Mouse (Mus musculus): ENCODE measurements around the gene Clk4. TPM values are rescaled to one million over a fixed set of nuclear protein-coding genes. Genes with fewer than 3 reads are reported as not detected.

Gene Clk4
- polyA plus RNA-seq, 1 experiment from 2014 or later = 111 TPM

DNA sequence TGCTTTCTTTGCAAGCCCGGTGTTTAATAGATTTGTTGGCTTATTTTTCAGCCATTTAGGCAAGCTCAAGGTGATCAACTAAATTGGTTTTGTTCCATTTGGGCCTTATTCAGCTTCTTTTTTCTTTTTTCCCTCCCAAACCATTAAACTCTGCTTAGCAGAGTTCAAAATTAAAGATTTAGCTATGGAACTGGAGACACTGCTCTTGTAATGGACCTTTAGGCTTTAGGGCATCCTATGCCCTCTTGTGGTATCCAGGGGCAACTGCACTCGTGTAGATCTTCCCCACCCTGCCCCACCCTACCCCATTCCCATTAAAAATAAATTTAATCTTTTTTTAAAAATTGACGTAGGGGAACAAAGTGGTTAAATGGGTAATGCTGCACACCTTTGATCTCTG lies 3.8 kb downstream of the Clk4 start:
- Histone ChIP-seq H3K36me3 (peaks cover 3% of the 10 kb centered on the region; the same call in 1 of the 2 replicates), H3K27me3 (no peaks in the 10 kb centered on the region), H3K9me3 (replicated peaks) (no peaks in the 10 kb centered on the region), H3K4me3 (replicated peaks) (no peak overlapping the region), H3K4me2 (replicated peaks) (peak overlapping the region; percentile 90; the same call in 1 of the 2 replicates), H3K27ac (replicated peaks) (no peak overlapping the region), H3K4me1 (peaks cover 30% of the 10 kb centered on the region), H3K9ac (no peak overlapping the region)
- WGBS = 41% methylated on average over 3 of the region's 3 CpGs
- no peak for ATAC-seq (ENCODE audit: insufficient number of reproducible peaks, low FRiP score, low TSS enrichment, low read depth)

DNA sequence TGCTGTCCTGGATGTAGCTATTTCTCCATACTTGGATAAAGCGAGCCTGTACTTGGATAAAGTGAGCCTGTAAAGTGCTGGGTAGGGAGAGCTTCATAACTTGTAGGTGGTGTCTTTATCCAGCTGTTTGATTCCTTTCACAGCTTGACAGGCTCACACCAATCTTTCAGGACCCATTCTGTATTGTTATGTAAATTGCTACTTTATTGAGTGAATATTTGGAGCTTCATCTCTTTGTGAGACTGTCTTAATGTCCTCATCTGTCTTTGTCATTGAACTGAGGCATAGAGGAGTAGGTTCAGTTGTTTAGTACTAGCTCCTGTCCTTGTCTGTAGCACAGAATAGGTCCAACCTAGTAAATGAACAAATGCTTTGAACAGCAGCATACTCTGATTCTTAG lies 12.9 kb downstream of the Clk4 start:
- no peak overlapping the region for H3K27ac ChIP-seq (replicated peaks)
- no peaks in the 10 kb centered on the region for H3K4me1 ChIP-seq
- no peak overlapping the region for H3K4me3 ChIP-seq (replicated peaks)
- H3K9me3 ChIP-seq (replicated peaks) = no peaks in the 10 kb centered on the region
- WGBS = 86% methylated on average over 1 of the region's 1 CpGs
- no peak for ATAC-seq (ENCODE audit: insufficient number of reproducible peaks, low FRiP score, low TSS enrichment, low read depth)
- H3K9ac ChIP-seq = no peak overlapping the region
- H3K36me3 ChIP-seq = peaks cover 65% of the 10 kb centered on the region
- no peaks in the 10 kb centered on the region for H3K27me3 ChIP-seq
- H3K4me2 ChIP-seq (replicated peaks) = no peak overlapping the region

DNA sequence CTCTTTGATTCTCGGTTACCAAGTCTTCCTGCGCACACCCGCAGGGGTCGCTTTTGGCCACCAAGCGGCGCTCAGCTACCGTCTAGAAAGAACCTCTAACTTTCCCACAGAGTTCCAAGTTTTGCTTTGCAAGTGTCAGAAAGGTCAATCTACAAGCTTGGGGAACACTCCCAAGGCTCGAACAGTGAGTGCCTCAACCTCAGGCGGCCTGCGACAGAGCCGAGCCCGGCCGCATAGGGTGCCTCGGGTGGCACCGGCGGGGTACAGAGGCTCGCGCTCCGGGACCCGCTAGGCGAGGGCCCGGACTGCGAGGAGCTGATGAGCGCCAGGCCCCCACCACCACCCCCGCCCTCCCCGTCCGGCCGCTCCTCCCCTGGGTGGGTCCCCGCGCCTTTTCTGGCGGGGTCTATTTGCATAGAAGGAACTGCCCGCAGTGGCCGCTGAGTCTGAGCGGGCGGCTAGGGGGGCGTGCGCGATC lies 28.1 kb downstream of the Clk4 start, which contains the start of gene Col23a1:
Col23a1 (plus strand) TSS at position 357 of the 478 bp plus-strand sequence.
- Histone ChIP-seq H3K4me2 (replicated peaks) (peak within 1 kb of the TSS; percentile 90), H3K27ac (replicated peaks) (peak within 1 kb of the TSS; percentile 73), H3K36me3 (no peaks in the 10 kb centered on the region), H3K9me3 (replicated peaks) (no peaks in the 10 kb centered on the region), H3K4me3 (replicated peaks) (peak within 1 kb of the TSS; percentile 68), H3K9ac (peak within 1 kb of the TSS; percentile 59), H3K4me1 (peaks cover 17% of the 10 kb centered on the region), H3K27me3 (peaks cover 6% of the 10 kb centered on the region)
- WGBS = under 1% methylated on average over 33 of the region's 38 CpGs
- peak; percentile 90 for ATAC-seq (ENCODE audit: insufficient number of reproducible peaks, low FRiP score, low TSS enrichment, low read depth)

DNA sequence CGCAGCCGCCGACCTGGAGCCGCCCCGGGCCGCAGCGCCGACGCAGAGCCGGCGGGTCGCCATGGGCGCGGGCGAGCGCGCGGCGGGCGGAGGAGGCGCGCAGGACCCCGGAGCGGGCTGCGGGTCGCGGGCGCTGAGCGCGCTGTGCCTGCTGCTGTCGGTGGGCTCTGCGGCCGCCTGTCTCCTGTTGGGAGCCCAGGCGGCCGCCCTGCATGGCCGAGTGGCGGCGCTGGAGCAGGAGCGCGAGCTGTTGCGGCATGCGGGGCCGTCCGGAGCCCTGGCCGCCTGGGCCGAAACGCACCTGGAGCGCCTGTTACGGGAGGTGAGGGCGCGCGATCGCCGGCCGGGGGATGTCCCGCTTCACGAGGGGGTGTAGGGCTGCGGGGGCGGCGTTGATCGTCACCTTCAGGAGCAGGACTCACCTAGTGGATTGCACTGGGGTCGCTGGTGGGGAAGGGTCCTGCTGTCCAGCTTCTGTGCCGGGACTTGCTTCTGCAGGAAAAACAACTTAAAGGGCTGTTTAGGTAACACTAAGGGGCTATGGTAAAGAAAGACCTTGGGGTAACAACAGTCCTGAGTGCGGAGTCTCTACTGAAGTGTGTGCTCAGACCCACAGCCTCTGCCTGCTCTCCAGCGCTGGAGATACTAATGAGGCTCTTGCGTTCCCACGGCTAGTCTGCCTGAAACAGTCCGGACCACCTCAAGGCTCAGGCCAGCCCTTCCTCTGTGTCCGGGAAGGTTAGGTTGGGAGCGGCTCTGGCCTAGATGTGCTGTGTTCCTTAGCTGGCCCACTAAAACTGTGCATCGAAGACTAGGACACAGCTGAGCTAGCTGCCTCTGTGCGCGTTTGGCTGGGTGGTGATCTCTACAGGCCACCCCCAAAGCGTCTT lies 28.8 kb downstream of the Clk4 start:
- peak overlapping the region; percentile 90 for H3K4me2 ChIP-seq (replicated peaks)

DNA sequence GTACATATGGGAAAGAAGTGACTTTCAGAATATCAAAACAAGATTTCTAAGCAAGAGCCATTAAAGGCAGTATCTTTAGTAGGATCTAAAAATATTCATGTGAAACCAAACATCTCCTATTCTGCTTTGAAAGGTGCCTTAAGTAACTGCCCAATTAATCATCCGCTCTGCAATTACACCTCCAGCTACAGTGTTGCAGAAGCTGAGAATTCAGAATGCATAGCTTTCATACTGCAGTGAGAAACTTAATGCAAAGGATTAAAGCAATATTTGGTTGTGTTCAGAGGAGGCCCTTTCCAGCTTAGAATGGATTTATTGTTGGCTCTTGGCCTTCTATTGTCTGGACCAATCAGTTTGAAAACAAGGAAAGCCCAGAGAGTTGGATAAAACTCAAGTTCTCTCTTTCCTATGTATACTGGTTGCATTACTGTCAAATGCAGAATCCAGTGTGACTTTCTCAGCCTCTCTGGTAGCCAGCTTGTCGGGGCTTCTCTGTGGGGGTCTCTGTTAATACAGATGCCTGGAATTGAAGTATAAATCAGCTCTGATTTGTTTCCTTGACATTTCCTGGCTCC lies 32.5 kb downstream of the Clk4 start:
- Histone ChIP-seq H3K4me2 (replicated peaks) (no peak overlapping the region), H3K36me3 (no peaks in the 10 kb centered on the region), H3K4me3 (replicated peaks) (no peak overlapping the region), H3K9me3 (replicated peaks) (no peaks in the 10 kb centered on the region), H3K9ac (no peak overlapping the region), H3K27me3 (peaks cover 6% of the 10 kb centered on the region), H3K27ac (replicated peaks) (no peak overlapping the region), H3K4me1 (peaks cover 21% of the 10 kb centered on the region)
- 49% methylated on average over 2 of the region's 2 CpGs for WGBS
- no peak for ATAC-seq (ENCODE audit: insufficient number of reproducible peaks, low FRiP score, low TSS enrichment, low read depth)

More for the DNA sequence above, 28.8 kb downstream of the Clk4 start:
- Histone ChIP-seq H3K9ac (peak overlapping the region; percentile 59), H3K27me3 (peaks cover 6% of the 10 kb centered on the region), H3K36me3 (no peaks in the 10 kb centered on the region), H3K4me3 (replicated peaks) (peak overlapping the region; percentile 68), H3K4me1 (peaks cover 21% of the 10 kb centered on the region), H3K9me3 (replicated peaks) (no peaks in the 10 kb centered on the region), H3K27ac (replicated peaks) (peak overlapping the region; percentile 73)
- ATAC-seq (ENCODE audit: insufficient number of reproducible peaks, low FRiP score, low TSS enrichment, low read depth) = peak; percentile 76
- WGBS = 1% methylated on average over 74 of the region's 74 CpGs

GRCm38 (mm10) chr11:51295742-51296141 lies 34.2 kb downstream of the Clk4 start:
- ATAC-seq (ENCODE audit: insufficient number of reproducible peaks, low FRiP score, low TSS enrichment, low read depth) = no peak
- 83% methylated on average over 3 of the region's 3 CpGs for WGBS
- no peaks in the 10 kb centered on the region for H3K9me3 ChIP-seq (replicated peaks)
- H3K4me2 ChIP-seq (replicated peaks) = no peak overlapping the region
- peaks cover 15% of the 10 kb centered on the region for H3K4me1 ChIP-seq
- no peaks in the 10 kb centered on the region for H3K36me3 ChIP-seq
- H3K9ac ChIP-seq = no peak overlapping the region
- H3K27me3 ChIP-seq = peaks cover 6% of the 10 kb centered on the region
- H3K4me3 ChIP-seq (replicated peaks) = no peak overlapping the region
- H3K27ac ChIP-seq (replicated peaks) = no peak overlapping the region

DNA sequence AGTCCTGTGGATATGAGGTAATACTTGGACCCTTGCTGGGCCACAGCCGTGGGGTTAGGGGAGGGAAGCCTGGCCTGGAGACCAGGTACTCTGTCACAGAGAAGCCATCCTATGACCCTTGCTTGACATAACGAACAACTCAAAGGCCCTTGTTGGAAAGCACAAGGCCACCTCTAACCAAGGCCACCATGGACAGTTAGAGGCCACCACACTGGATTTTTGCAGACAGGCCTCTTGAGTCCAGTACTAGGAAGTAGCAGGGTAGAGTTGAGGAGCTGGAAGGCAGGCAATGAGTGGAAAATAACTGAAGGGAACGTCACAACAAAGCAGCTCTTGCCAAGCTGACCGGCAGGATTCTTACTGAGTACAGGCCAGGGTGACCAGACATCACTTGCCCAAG lies 37.2 kb downstream of the Clk4 start:
- H3K4me2 ChIP-seq (replicated peaks) = no peak overlapping the region
- H3K9ac ChIP-seq = no peak overlapping the region
- no peaks in the 10 kb centered on the region for H3K27me3 ChIP-seq
- no peak for ATAC-seq (ENCODE audit: insufficient number of reproducible peaks, low FRiP score, low TSS enrichment, low read depth)
- no peaks in the 10 kb centered on the region for H3K36me3 ChIP-seq
- H3K27ac ChIP-seq (replicated peaks) = no peak overlapping the region
- peaks cover 12% of the 10 kb centered on the region for H3K4me1 ChIP-seq
- H3K4me3 ChIP-seq (replicated peaks) = no peak overlapping the region
- no peaks in the 10 kb centered on the region for H3K9me3 ChIP-seq (replicated peaks)
- WGBS = 83% methylated on average over 4 of the region's 4 CpGs

GRCm38 (mm10) chr11:51302396-51302795 lies 40.9 kb downstream of the Clk4 start:
- no peak overlapping the region for H3K27ac ChIP-seq (replicated peaks)
- H3K9me3 ChIP-seq (replicated peaks) = no peaks in the 10 kb centered on the region
- H3K27me3 ChIP-seq = no peaks in the 10 kb centered on the region
- H3K4me2 ChIP-seq (replicated peaks) = no peak overlapping the region
- 85% methylated on average over 5 of the region's 5 CpGs for WGBS
- no peak overlapping the region for H3K9ac ChIP-seq
- no peak overlapping the region for H3K4me3 ChIP-seq (replicated peaks)
- no peaks in the 10 kb centered on the region for H3K36me3 ChIP-seq
- no peak for ATAC-seq (ENCODE audit: insufficient number of reproducible peaks, low FRiP score, low TSS enrichment, low read depth)
- peaks cover 18% of the 10 kb centered on the region for H3K4me1 ChIP-seq

- H3K4me2 ChIP-seq (replicated peaks) = no peak overlapping the region
- peak; percentile 29; the same call in 1 of the 2 replicates for ATAC-seq (ENCODE audit: insufficient number of reproducible peaks, low FRiP score, low TSS enrichment, low read depth)
- H3K9ac ChIP-seq = no peak overlapping the region
- H3K4me3 ChIP-seq (replicated peaks) = no peak overlapping the region
- H3K27ac ChIP-seq (replicated peaks) = no peak overlapping the region
- H3K4me1 ChIP-seq = peaks cover 26% of the 10 kb centered on the region
- H3K27me3 ChIP-seq = no peaks in the 10 kb centered on the region
- H3K9me3 ChIP-seq (replicated peaks) = no peaks in the 10 kb centered on the region
- WGBS = 58% methylated on average over 12 of the region's 12 CpGs
- no peaks in the 10 kb centered on the region for H3K36me3 ChIP-seq
Measured at GRCm38 (mm10) chr11:51303981-51304553, 42.5 kb downstream of the Clk4 start.

GRCm38 (mm10) chr11:51308306-51308705 lies 46.8 kb downstream of the Clk4 start:
- Histone ChIP-seq H3K4me1 (peaks cover 26% of the 10 kb centered on the region), H3K27me3 (no peaks in the 10 kb centered on the region), H3K4me3 (replicated peaks) (no peak overlapping the region), H3K4me2 (replicated peaks) (peak overlapping the region; percentile 6; the same call in 1 of the 2 replicates), H3K36me3 (no peaks in the 10 kb centered on the region), H3K9me3 (replicated peaks) (no peaks in the 10 kb centered on the region), H3K9ac (no peak overlapping the region), H3K27ac (replicated peaks) (peak overlapping the region; percentile 75)
- ATAC-seq (ENCODE audit: insufficient number of reproducible peaks, low FRiP score, low TSS enrichment, low read depth) = no peak
- 16% methylated on average over 5 of the region's 5 CpGs for WGBS

DNA sequence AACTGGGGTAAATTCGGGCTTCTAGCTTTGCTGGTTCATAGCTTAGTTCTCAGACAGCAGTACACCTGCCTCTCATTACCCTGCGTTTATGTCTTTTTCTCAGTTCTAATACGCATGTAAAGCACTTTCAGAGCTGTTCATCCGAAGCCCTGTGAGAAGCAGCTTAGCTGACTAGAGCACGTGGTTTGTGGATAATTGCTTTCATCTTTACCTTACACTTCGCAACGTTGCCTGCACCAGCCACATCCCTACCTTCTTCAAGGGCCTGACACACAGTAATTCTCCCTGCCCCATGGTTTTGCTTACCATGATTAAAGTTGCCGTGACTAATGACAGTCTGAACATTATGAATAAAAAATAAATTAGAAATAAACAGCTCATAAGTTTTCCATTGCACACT lies 50.3 kb downstream of the Clk4 start:
- no peak overlapping the region for H3K4me2 ChIP-seq (replicated peaks)
- H3K27ac ChIP-seq (replicated peaks) = no peak overlapping the region
- no peaks in the 10 kb centered on the region for H3K36me3 ChIP-seq
- no peak for ATAC-seq (ENCODE audit: insufficient number of reproducible peaks, low FRiP score, low TSS enrichment, low read depth)
- WGBS = 47% methylated on average over 8 of the region's 8 CpGs
- H3K4me3 ChIP-seq (replicated peaks) = no peak overlapping the region
- peaks cover 8% of the 10 kb centered on the region for H3K4me1 ChIP-seq
- H3K9ac ChIP-seq = no peak overlapping the region
- H3K9me3 ChIP-seq (replicated peaks) = no peaks in the 10 kb centered on the region
- H3K27me3 ChIP-seq = no peaks in the 10 kb centered on the region
